Mouse (Mus musculus): ENCODE measurements around the gene Olfr507. TPM values are rescaled to one million over a fixed set of nuclear protein-coding genes. Genes with fewer than 3 reads are reported as not detected.
A peak's percentile ranks its signal among the peaks of the same experiment; 100 is the strongest.
"Not testable (repeated sequence)": the region's sequence is repeated elsewhere in the genome, so short reads cannot be mapped to it uniquely, and the experiment has no call there.

Olfr507 gene
- polyA plus RNA-seq (2015; fragmentation: Nextera tagmentation; extraction: Ambion mirVana), result not detected in 2 replicates

GRCm38 (mm10) chr7:108621514-108621913 is at the start of gene Olfr507:
Olfr507 (plus strand) TSS chr7:108621814.
- Histone ChIP-seq H3K9ac (no peak within 1 kb of the TSS), H3K27me3 (replicated peaks) (no peaks in the 10 kb centered on the region), H3K4me3 (replicated peaks) (no peak within 1 kb of the TSS), H3K4me2 (no peak within 1 kb of the TSS), H3K36me3 (no peaks in the 10 kb centered on the region), H3K9me3 (no peaks in the 10 kb centered on the region), H3K4me1 (no peaks in the 10 kb centered on the region), H3K27ac (no peak within 1 kb of the TSS)
- WGBS, result 72% methylated on average over 2 of the region's 2 CpGs
- no peak for ATAC-seq (ENCODE audit: insufficient read depth, low FRiP score, low read depth)

DNA sequence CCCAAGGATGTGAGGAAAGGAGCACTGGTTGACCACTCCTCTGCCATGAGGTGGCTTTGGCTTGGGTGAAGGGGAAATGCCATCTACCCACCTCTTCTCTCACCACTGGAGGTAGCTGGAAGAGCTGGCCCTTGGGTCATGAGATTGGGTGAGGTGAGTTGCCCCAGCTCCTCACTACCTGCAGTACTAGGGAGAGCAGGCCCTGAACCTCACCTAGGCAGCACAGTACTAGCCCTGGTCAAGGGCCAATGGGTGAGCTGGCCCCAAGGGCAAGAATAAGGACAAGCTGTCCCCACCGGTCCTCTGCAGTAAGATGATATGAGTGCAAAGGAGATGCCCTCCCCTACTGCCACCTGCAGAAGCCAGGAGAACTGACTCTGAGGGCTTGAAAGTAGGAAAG is 31.8 kb upstream of the Olfr507 start:
- H3K4me3 ChIP-seq (replicated peaks), result no peak overlapping the region
- H3K9me3 ChIP-seq, result no peaks in the 10 kb centered on the region
- H3K9ac ChIP-seq, result no peak overlapping the region
- H3K4me2 ChIP-seq, result no peak overlapping the region
- no peak for ATAC-seq (ENCODE audit: insufficient read depth, low FRiP score, low read depth)
- H3K4me1 ChIP-seq, result no peaks in the 10 kb centered on the region
- 82% methylated on average over 1 of the region's 1 CpGs for WGBS
- H3K36me3 ChIP-seq, result no peaks in the 10 kb centered on the region
- H3K27ac ChIP-seq, result no peak overlapping the region
- no peaks in the 10 kb centered on the region for H3K27me3 ChIP-seq (replicated peaks)

GRCm38 (mm10) chr7:108601916-108602315 is 19.7 kb upstream of the Olfr507 start:
- H3K4me2 ChIP-seq; ATAC-seq (ENCODE audit: insufficient read depth, low FRiP score, low read depth); H3K27ac ChIP-seq; H3K9ac ChIP-seq; H3K36me3 ChIP-seq; H3K4me3 ChIP-seq (replicated peaks); H3K9me3 ChIP-seq; H3K4me1 ChIP-seq; H3K27me3 ChIP-seq (replicated peaks): not testable (repeated sequence)
- WGBS, result 77% methylated on average over 3 of the region's 3 CpGs

DNA sequence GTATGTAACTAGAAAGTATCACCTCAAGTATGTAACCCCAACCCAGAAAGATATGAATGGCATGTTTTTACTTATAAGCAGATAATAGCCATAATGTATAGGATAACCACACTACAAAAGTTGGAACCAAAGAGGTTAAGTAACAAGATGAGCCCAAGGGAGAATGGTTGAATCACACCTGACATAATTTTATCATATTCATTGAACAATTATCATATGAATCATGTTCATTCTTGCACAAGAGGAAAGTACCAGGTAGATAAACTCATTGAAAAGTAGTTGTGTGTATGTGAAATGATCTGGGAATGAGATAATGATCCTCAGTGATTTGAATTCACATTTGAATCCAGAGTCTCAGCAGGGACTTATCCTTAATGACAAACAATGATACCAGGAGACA is 11.1 kb upstream of the Olfr507 start, which contains the start of gene Olfr506:
Gene Olfr506, plus strand, starts transcription at position 301 of the 400 bp plus-strand sequence.
- Histone ChIP-seq H3K36me3 (no peaks in the 10 kb centered on the region), H3K4me3 (replicated peaks) (no peak within 1 kb of the TSS), H3K9ac (no peak within 1 kb of the TSS), H3K4me1 (no peaks in the 10 kb centered on the region), H3K4me2 (no peak within 1 kb of the TSS), H3K27ac (no peak within 1 kb of the TSS), H3K27me3 (replicated peaks) (no peaks in the 10 kb centered on the region), H3K9me3 (no peaks in the 10 kb centered on the region)
- ATAC-seq (ENCODE audit: insufficient read depth, low FRiP score, low read depth), result no peak

- WGBS, result 82% methylated on average over 2 of the region's 2 CpGs
- Histone ChIP-seq H3K27ac (no peak overlapping the region), H3K36me3 (no peaks in the 10 kb centered on the region), H3K4me1 (no peaks in the 10 kb centered on the region), H3K27me3 (replicated peaks) (no peaks in the 10 kb centered on the region), H3K9ac (no peak overlapping the region), H3K9me3 (no peaks in the 10 kb centered on the region), H3K4me3 (replicated peaks) (no peak overlapping the region), H3K4me2 (no peak overlapping the region)
- no peak for ATAC-seq (ENCODE audit: insufficient read depth, low FRiP score, low read depth)
Measured at GRCm38 (mm10) chr7:108614110-108614509, 7.5 kb upstream of the Olfr507 start.

DNA sequence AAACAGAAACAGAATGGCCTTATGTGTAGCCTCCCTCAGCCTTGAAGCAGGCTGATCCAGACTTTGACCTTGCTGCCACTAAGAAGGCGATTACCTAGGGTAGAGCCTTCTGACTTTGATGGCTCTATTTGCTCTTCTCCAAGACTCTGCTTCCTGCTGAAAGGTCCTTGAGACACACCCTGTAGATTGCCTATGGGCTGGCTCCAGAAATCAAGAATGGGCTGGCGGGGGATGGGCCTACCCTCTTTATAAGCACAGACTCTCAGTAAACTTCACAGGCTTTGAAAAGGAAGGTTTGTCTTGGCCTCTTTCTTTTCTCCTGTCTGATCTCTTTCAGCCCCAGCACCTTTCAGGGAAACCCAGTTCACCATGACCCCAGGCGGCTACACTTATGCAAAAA is 4.8 kb upstream of the Olfr507 start:
- ATAC-seq (ENCODE audit: insufficient read depth, low FRiP score, low read depth), result peak; percentile 60
- not testable (repeated sequence) for H3K27me3 ChIP-seq (replicated peaks); H3K4me1 ChIP-seq; H3K9ac ChIP-seq; H3K9me3 ChIP-seq; H3K4me3 ChIP-seq (replicated peaks); H3K27ac ChIP-seq; H3K4me2 ChIP-seq; H3K36me3 ChIP-seq
- 48% methylated on average over 3 of the region's 3 CpGs for WGBS

- no peaks in the 10 kb centered on the region for H3K4me1 ChIP-seq
- WGBS, result 81% methylated on average over 3 of the region's 3 CpGs
- no peak for ATAC-seq (ENCODE audit: insufficient read depth, low FRiP score, low read depth)
Measured at GRCm38 (mm10) chr7:108629694-108630093, 8.1 kb downstream of the Olfr507 start, which contains the start of gene Olfr508. Olfr508 (plus strand) TSS chr7:108629994.

GRCm38 (mm10) chr7:108651806-108652205 is 30.2 kb downstream of the Olfr507 start, which contains the start of gene Olfr509:
Olfr509 (minus strand) TSS chr7:108651906.
- no peaks in the 10 kb centered on the region for H3K4me1 ChIP-seq
- H3K27me3 ChIP-seq (replicated peaks), result no peaks in the 10 kb centered on the region
- no peaks in the 10 kb centered on the region for H3K9me3 ChIP-seq
- H3K4me3 ChIP-seq (replicated peaks), result no peak within 1 kb of the TSS
- no peak within 1 kb of the TSS for H3K9ac ChIP-seq
- H3K27ac ChIP-seq, result no peak within 1 kb of the TSS
- H3K36me3 ChIP-seq, result no peaks in the 10 kb centered on the region
- no peak for ATAC-seq (ENCODE audit: insufficient read depth, low FRiP score, low read depth)
- no peak within 1 kb of the TSS for H3K4me2 ChIP-seq

More at GRCm38 (mm10) chr7:108629694-108630093, 8.1 kb downstream of the Olfr507 start, which contains the start of gene Olfr508:
- H3K27ac ChIP-seq, result no peak within 1 kb of the TSS
- H3K4me3 ChIP-seq (replicated peaks), result no peak within 1 kb of the TSS
- no peaks in the 10 kb centered on the region for H3K36me3 ChIP-seq
- H3K27me3 ChIP-seq (replicated peaks), result no peaks in the 10 kb centered on the region
- no peak within 1 kb of the TSS for H3K4me2 ChIP-seq
- no peak within 1 kb of the TSS for H3K9ac ChIP-seq
- no peaks in the 10 kb centered on the region for H3K9me3 ChIP-seq

DNA sequence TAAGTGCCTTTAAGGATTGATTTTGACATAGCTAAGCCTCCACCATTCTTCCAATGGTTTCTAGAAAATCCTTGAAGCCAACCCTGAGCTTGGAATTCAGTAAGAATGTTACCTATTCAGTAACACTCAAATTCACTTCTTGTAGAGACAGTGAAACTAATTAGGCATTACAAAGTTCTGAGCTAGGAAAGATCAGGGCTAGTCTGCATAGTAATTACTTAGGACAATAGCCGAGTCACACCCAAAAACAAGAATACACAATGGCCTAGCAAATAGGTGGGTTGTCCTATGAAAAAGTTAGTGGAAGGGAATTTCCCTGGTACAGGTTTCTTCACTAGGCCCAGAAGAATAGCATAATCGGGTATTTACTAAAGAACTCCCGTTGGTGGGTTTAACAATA is 40.8 kb downstream of the Olfr507 start:
- H3K36me3 ChIP-seq, result no peaks in the 10 kb centered on the region

GRCm38 (mm10) chr7:108666118-108666517 is 44.5 kb downstream of the Olfr507 start, which contains the start of gene Olfr510:
Olfr510 (plus strand) TSS chr7:108666418.
- H3K27me3 ChIP-seq (replicated peaks), result no peaks in the 10 kb centered on the region
- H3K4me2 ChIP-seq, result no peak within 1 kb of the TSS
- H3K4me3 ChIP-seq (replicated peaks), result no peak within 1 kb of the TSS
- no peak within 1 kb of the TSS for H3K27ac ChIP-seq
- H3K4me1 ChIP-seq, result no peaks in the 10 kb centered on the region
- whole genome bisulfite sequencing, result 89% methylated on average over 1 of the region's 1 CpGs
- ATAC-seq (ENCODE audit: insufficient read depth, low FRiP score, low read depth), result no peak
- no peaks in the 10 kb centered on the region for H3K36me3 ChIP-seq
- H3K9ac ChIP-seq, result no peak within 1 kb of the TSS
- no peaks in the 10 kb centered on the region for H3K9me3 ChIP-seq

More for the DNA sequence above, 40.8 kb downstream of the Olfr507 start:
- no peak overlapping the region for H3K9ac ChIP-seq
- H3K27ac ChIP-seq, result no peak overlapping the region
- no peak overlapping the region for H3K4me3 ChIP-seq (replicated peaks)
- no peaks in the 10 kb centered on the region for H3K9me3 ChIP-seq
- no peak for ATAC-seq (ENCODE audit: insufficient read depth, low FRiP score, low read depth)
- no peaks in the 10 kb centered on the region for H3K27me3 ChIP-seq (replicated peaks)
- no peaks in the 10 kb centered on the region for H3K4me1 ChIP-seq
- 83% methylated on average over 3 of the region's 3 CpGs for WGBS
- H3K4me2 ChIP-seq, result no peak overlapping the region

DNA sequence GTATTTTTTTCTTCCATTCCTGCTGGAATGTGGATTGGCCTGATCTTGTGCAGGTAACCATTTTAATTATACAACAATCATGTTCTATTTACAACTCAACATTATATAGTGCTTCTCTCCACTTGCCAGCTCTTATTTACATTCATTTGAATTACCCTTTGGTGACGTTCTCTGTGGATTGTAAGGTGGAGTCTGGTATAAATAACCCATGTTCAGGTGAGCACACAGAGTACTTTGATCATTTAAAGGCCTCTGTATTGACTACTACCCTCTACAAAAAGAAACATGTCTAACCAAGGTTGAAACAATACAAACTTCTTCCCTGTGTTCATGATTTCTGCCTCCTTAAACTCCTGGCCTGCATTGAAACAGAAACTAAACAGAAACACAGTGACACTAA is 49.4 kb downstream of the Olfr507 start:
- ATAC-seq (ENCODE audit: insufficient read depth, low FRiP score, low read depth), result no peak
- Histone ChIP-seq H3K4me3 (replicated peaks) (no peak overlapping the region), H3K4me1 (no peaks in the 10 kb centered on the region), H3K9ac (no peak overlapping the region), H3K27ac (no peak overlapping the region), H3K36me3 (no peaks in the 10 kb centered on the region), H3K27me3 (replicated peaks) (no peaks in the 10 kb centered on the region), H3K4me2 (no peak overlapping the region), H3K9me3 (no peaks in the 10 kb centered on the region)
- 63% methylated on average over 1 of the region's 1 CpGs for WGBS
